Mouse (Mus musculus) forebrain, embryonic 11.5 days (tissue): ENCODE measurements around the gene Eme1. TPM values are rescaled to one million over a fixed set of nuclear protein-coding genes. Genes with fewer than 3 reads are reported as not detected.
A peak's percentile ranks its signal among the peaks of the same experiment; 100 is the strongest.
"Not testable (repeated sequence)": the region's sequence is repeated elsewhere in the genome, so short reads cannot be mapped to it uniquely, and the experiment has no call there.

ENCODE experiments used
- ATAC-seq: fragments of 200-750 bp; cut with Nextera tagmentation; replicated peaks from 2 replicates; pipeline ENCODE4 v1.8.0; 2017; ENCODE audit warnings: moderate TSS enrichment; ENCODE audit not compliant: low FRiP score
- DNase-seq: peaks from one replicate; pipeline ENCODE4 v3.0.0-alpha.2; 2017; ENCODE audit warnings: low spot score
- H3K27ac ChIP-seq: fragments of 300-500 bp; sonication (generic); 2 replicates; pipeline ENCODE4 v1.5.1; 2014; ENCODE audit warnings: low read depth, low read length
- H3K27me3 ChIP-seq: fragments of 300-500 bp; sonication (generic); 2 replicates; pipeline ENCODE4 v1.6.1; 2014; ENCODE audit warnings: mild to moderate bottlenecking, low read length, mixed read lengths; ENCODE audit not compliant: control insufficient read depth, insufficient read depth
- H3K36me3 ChIP-seq: fragments of 300-500 bp; sonication (generic); 2 replicates; pipeline ENCODE4 v1.6.1; 2014; ENCODE audit warnings: mild to moderate bottlenecking, low read length, moderate library complexity, mixed read lengths; ENCODE audit not compliant: control insufficient read depth, insufficient read depth
- H3K4me1 ChIP-seq: fragments of 300-500 bp; sonication (generic); replicated peaks from 2 replicates; pipeline ENCODE4 v1.6.1; 2014; ENCODE audit warnings: low read length, mixed read lengths; ENCODE audit not compliant: control insufficient read depth, insufficient read depth
- H3K4me2 ChIP-seq: fragments of 300-500 bp; sonication (generic); 2 replicates; pipeline ENCODE4 v1.6.1; 2014; ENCODE audit warnings: low read depth, mild to moderate bottlenecking, low read length, moderate library complexity, mixed read lengths; ENCODE audit not compliant: severe bottlenecking
- H3K4me3 ChIP-seq: fragments of 300-500 bp; sonication (generic); 2 replicates; pipeline ENCODE4 v1.5.1; 2014; ENCODE audit warnings: low read depth, low read length
- H3K9ac ChIP-seq: fragments of 300-500 bp; sonication (generic); 2 replicates; pipeline ENCODE4 v1.6.1; 2014; ENCODE audit warnings: low read length
- H3K9me3 ChIP-seq: fragments of 300-500 bp; sonication (generic); 2 replicates; pipeline ENCODE4 v1.6.1; 2016; ENCODE audit warnings: low read length, mixed read lengths; ENCODE audit not compliant: control insufficient read depth
- WGBS: fragments of 180-500 bp; shearing (Covaris S2); extraction: QIAGEN DNeasy Blood & Tissue Kit; methylation state at CpG from one replicate; pipeline ENCODE4 v1.1.7; 2014; 5-methylcytosine and 5-hydroxymethylcytosine counted together
- polyA plus RNA-seq: library from polyadenylated mRNA; unstranded; fragments of >200 nt; fragmentation: Nextera tagmentation; extraction: Ambion mirVana; gene quantifications from 2 replicates; pipeline ENCODE4 v1.2.1, GENCODE M21; 2014

The Eme1 gene
- polyA plus RNA-seq = 57.2 and 60.0 TPM in 2 replicates

GRCm38 (mm10) chr11:94653663-94654436 lies at the start of gene Eme1, which contains the start of gene Mrpl27:
Gene Eme1, minus strand, starts transcription at chr11:94653964.
Gene Mrpl27, plus strand, starts transcription at chr11:94653767.
- WGBS = 2% methylated on average over 32 of the region's 32 CpGs
- H3K9me3 ChIP-seq = no peaks in the 10 kb centered on the region

GRCm38 (mm10) chr11:94702216-94702610 lies 48.4 kb upstream of the Eme1 start:
- H3K4me2 ChIP-seq = no peak overlapping the region
- WGBS = 67% methylated on average over 3 of the region's 3 CpGs
- H3K4me1 ChIP-seq = no peaks in the 10 kb centered on the region; the same call in 1 of the 2 replicates
- H3K27me3 ChIP-seq = no peaks in the 10 kb centered on the region
- ATAC-seq = no peak
- H3K36me3 ChIP-seq = no peaks in the 10 kb centered on the region
- H3K4me3 ChIP-seq = no peak overlapping the region
- no peak for DNase-seq
- no peak overlapping the region for H3K9ac ChIP-seq
- H3K9me3 ChIP-seq = no peaks in the 10 kb centered on the region
- H3K27ac ChIP-seq = no peak overlapping the region

More at GRCm38 (mm10) chr11:94653663-94654436, at the start of gene Eme1, which contains the start of gene Mrpl27:
- Histone ChIP-seq H3K4me3 (peak within 1 kb of the TSS; percentile 61), H3K27ac (peak within 1 kb of the TSS; percentile 77; the same call in 1 of the 2 replicates), H3K4me2 (peak within 1 kb of the TSS; percentile 51), H3K4me1 (no peaks in the 10 kb centered on the region; the same call in 1 of the 2 replicates), H3K9ac (peak within 1 kb of the TSS; percentile 71), H3K36me3 (no peaks in the 10 kb centered on the region), H3K27me3 (no peaks in the 10 kb centered on the region)
- DNase-seq (peak; percentile 82), ATAC-seq (peak; percentile 91)

GRCm38 (mm10) chr11:94701401-94702215 lies 47.8 kb upstream of the Eme1 start:
- WGBS = 70% methylated on average over 27 of the region's 27 CpGs
- Histone ChIP-seq H3K4me3 (no peak overlapping the region), H3K36me3 (no peaks in the 10 kb centered on the region), H3K4me1 (no peaks in the 10 kb centered on the region; the same call in 1 of the 2 replicates), H3K27me3 (no peaks in the 10 kb centered on the region), H3K4me2 (no peak overlapping the region), H3K9me3 (no peaks in the 10 kb centered on the region), H3K27ac (no peak overlapping the region), H3K9ac (no peak overlapping the region)
- ATAC-seq (no peak), DNase-seq (no peak)

GRCm38 (mm10) chr11:94699399-94699798 lies 45.6 kb upstream of the Eme1 start:
- H3K9ac ChIP-seq = no peak overlapping the region
- H3K36me3 ChIP-seq = no peaks in the 10 kb centered on the region
- no peak overlapping the region for H3K4me2 ChIP-seq
- 95% methylated on average over 3 of the region's 3 CpGs for WGBS
- DNase-seq (no peak), ATAC-seq (no peak)
- no peak overlapping the region for H3K27ac ChIP-seq
- H3K4me1 ChIP-seq = no peaks in the 10 kb centered on the region; the same call in 1 of the 2 replicates
- H3K27me3 ChIP-seq = no peaks in the 10 kb centered on the region
- H3K9me3 ChIP-seq = no peaks in the 10 kb centered on the region
- H3K4me3 ChIP-seq = no peak overlapping the region

GRCm38 (mm10) chr11:94697703-94698464 lies 44.1 kb upstream of the Eme1 start:
- Histone ChIP-seq H3K36me3 (no peaks in the 10 kb centered on the region), H3K4me3 (no peak overlapping the region), H3K4me2 (no peak overlapping the region), H3K9ac (no peak overlapping the region), H3K27me3 (no peaks in the 10 kb centered on the region), H3K4me1 (no peaks in the 10 kb centered on the region; the same call in 1 of the 2 replicates), H3K27ac (no peak overlapping the region), H3K9me3 (no peaks in the 10 kb centered on the region)
- 50% methylated on average over 13 of the region's 13 CpGs for WGBS
- DNase-seq (no peak), ATAC-seq (no peak)

- WGBS = 86% methylated on average over 2 of the region's 2 CpGs
- no peak for DNase-seq
- no peak overlapping the region for H3K4me2 ChIP-seq
These were observed 43.4 kb upstream of the Eme1 start for GRCm38 (mm10) chr11:94697140-94697539.

GRCm38 (mm10) chr11:94695508-94695907 lies 41.7 kb upstream of the Eme1 start:
- H3K27ac ChIP-seq = no peak overlapping the region
- 84% methylated on average over 6 of the region's 6 CpGs for WGBS
- no peaks in the 10 kb centered on the region for H3K36me3 ChIP-seq
- H3K4me3 ChIP-seq = no peak overlapping the region
- no peaks in the 10 kb centered on the region for H3K27me3 ChIP-seq
- DNase-seq = no peak
- no peak overlapping the region for H3K4me2 ChIP-seq
- H3K9ac ChIP-seq = no peak overlapping the region
- H3K9me3 ChIP-seq = no peaks in the 10 kb centered on the region
- no peaks in the 10 kb centered on the region for H3K4me1 ChIP-seq
- no peak for ATAC-seq

More at GRCm38 (mm10) chr11:94697140-94697539, 43.4 kb upstream of the Eme1 start:
- Histone ChIP-seq H3K4me3 (no peak overlapping the region), H3K27me3 (no peaks in the 10 kb centered on the region), H3K4me1 (no peaks in the 10 kb centered on the region; the same call in 1 of the 2 replicates), H3K36me3 (no peaks in the 10 kb centered on the region), H3K9ac (no peak overlapping the region), H3K9me3 (no peaks in the 10 kb centered on the region), H3K27ac (no peak overlapping the region)
- ATAC-seq = no peak

GRCm38 (mm10) chr11:94692502-94692901 lies 38.7 kb upstream of the Eme1 start:
- not testable (repeated sequence) for DNase-seq, H3K4me3 ChIP-seq, H3K4me2 ChIP-seq, ATAC-seq, H3K9ac ChIP-seq, H3K27ac ChIP-seq, H3K27me3 ChIP-seq, H3K9me3 ChIP-seq, H3K4me1 ChIP-seq, H3K36me3 ChIP-seq
